Mouse (Mus musculus) hindbrain, embryonic 12.5 days (tissue): ENCODE measurements at regions not wholly inside any gene's neighbourhood (a gene's known extent, or its start where the extent isn't known, plus 50 kb on each side); places are given as distances from the start of the nearest gene placed in this dataset.
"Not testable (repeated sequence)": the region's sequence is repeated elsewhere in the genome, so short reads cannot be mapped to it uniquely, and the experiment has no call there.

Experiments
- ATAC-seq: fragments of 200-750 bp; cut with Nextera tagmentation; 2 replicates; pipeline ENCODE4 v1.8.0; 2017; ENCODE audit warnings: moderate TSS enrichment; ENCODE audit not compliant: low FRiP score
- H3K27ac ChIP-seq: fragments of 300-500 bp; sonication (generic); 2 replicates; pipeline ENCODE4 v1.5.1; 2016; ENCODE audit warnings: mild to moderate bottlenecking
- H3K27me3 ChIP-seq: fragments of 300-500 bp; sonication (generic); 2 replicates; pipeline ENCODE4 v1.6.1; 2016; ENCODE audit warnings: mild to moderate bottlenecking
- H3K36me3 ChIP-seq: fragments of 300-500 bp; sonication (generic); 2 replicates; pipeline ENCODE4 v1.6.1; 2016; ENCODE audit warnings: mild to moderate bottlenecking
- H3K4me1 ChIP-seq: fragments of 300-500 bp; sonication (generic); 2 replicates; pipeline ENCODE4 v1.6.1; 2016
- H3K4me2 ChIP-seq: fragments of 300-500 bp; sonication (generic); replicated peaks from 2 replicates; pipeline ENCODE4 v1.6.1; 2016; ENCODE audit warnings: mild to moderate bottlenecking
- H3K4me3 ChIP-seq: fragments of 300-500 bp; sonication (generic); 2 replicates; pipeline ENCODE4 v1.5.1; 2016; ENCODE audit warnings: mild to moderate bottlenecking
- H3K9ac ChIP-seq: fragments of 300-500 bp; sonication (generic); 2 replicates; pipeline ENCODE4 v1.6.1; 2016; ENCODE audit warnings: mild to moderate bottlenecking, moderate library complexity
- H3K9me3 ChIP-seq: fragments of 300-500 bp; sonication (generic); replicated peaks from 2 replicates; pipeline ENCODE4 v1.6.1; 2016; ENCODE audit warnings: mild to moderate bottlenecking
- WGBS: fragments of 180-500 bp; shearing (Covaris S2); methylation state at CpG from one replicate; pipeline ENCODE4 v1.1.7; 2016; 5-methylcytosine and 5-hydroxymethylcytosine counted together

- 59% methylated on average over 10 of the region's 10 CpGs for WGBS
- no peak overlapping the region; the same call in 1 of the 2 replicates for H3K27ac ChIP-seq
- H3K9ac ChIP-seq = no peak overlapping the region
- H3K9me3 ChIP-seq = no peaks in the 10 kb centered on the region
- H3K27me3 ChIP-seq = no peaks in the 10 kb centered on the region
- H3K4me2 ChIP-seq = 0 out of 2 replicates have a peak overlapping the region, but pooled peaks have one; percentile 4
- H3K4me3 ChIP-seq = no peak overlapping the region
- no peaks in the 10 kb centered on the region for H3K4me1 ChIP-seq
- H3K36me3 ChIP-seq = no peaks in the 10 kb centered on the region
- no peak for ATAC-seq
Measured at GRCm38 (mm10) chr10:23686969-23687368, 100.1 kb downstream of the Rps12 start.

- no peaks in the 10 kb centered on the region for H3K9me3 ChIP-seq
- H3K27ac ChIP-seq = no peak overlapping the region
- WGBS = 82% methylated on average over 4 of the region's 4 CpGs
- no peak overlapping the region for H3K9ac ChIP-seq
- no peaks in the 10 kb centered on the region for H3K36me3 ChIP-seq
- H3K4me3 ChIP-seq = no peak overlapping the region
- no peaks in the 10 kb centered on the region for H3K4me1 ChIP-seq
- H3K27me3 ChIP-seq = no peaks in the 10 kb centered on the region
- ATAC-seq = no peak
- no peak overlapping the region for H3K4me2 ChIP-seq
Measured at GRCm38 (mm10) chr10:23683078-23683477, 104.0 kb downstream of the Rps12 start.

- H3K27me3 ChIP-seq = no peaks in the 10 kb centered on the region
- H3K4me2 ChIP-seq = no peak overlapping the region
- no peaks in the 10 kb centered on the region for H3K9me3 ChIP-seq
- H3K36me3 ChIP-seq = no peaks in the 10 kb centered on the region
- no peak overlapping the region for H3K4me3 ChIP-seq
- 45% methylated on average over 6 of the region's 6 CpGs for WGBS
- no peak overlapping the region; the same call in 1 of the 2 replicates for H3K27ac ChIP-seq
- H3K4me1 ChIP-seq = peaks cover 12% of the 10 kb centered on the region
- no peak for ATAC-seq
- H3K9ac ChIP-seq = no peak overlapping the region
Measured at GRCm38 (mm10) chr10:23675911-23676310, 111.2 kb downstream of the Rps12 start.

GRCm38 (mm10) chr10:23674633-23675515, 112.2 kb downstream of the Rps12 start:
- Histone ChIP-seq H3K27me3 (no peaks in the 10 kb centered on the region), H3K4me1 (peaks cover 12% of the 10 kb centered on the region), H3K36me3 (no peaks in the 10 kb centered on the region), H3K4me3 (no peak overlapping the region), H3K9me3 (no peaks in the 10 kb centered on the region), H3K27ac (peak overlapping the region; percentile 83), H3K9ac (peak overlapping the region; percentile 10; the same call in 1 of the 2 replicates), H3K4me2 (peak overlapping the region; percentile 38)
- ATAC-seq = peak; percentile 94
- 20% methylated on average over 16 of the region's 16 CpGs for WGBS

- Histone ChIP-seq H3K27ac (no peak overlapping the region), H3K4me1 (peaks cover 12% of the 10 kb centered on the region), H3K27me3 (no peaks in the 10 kb centered on the region), H3K9ac (no peak overlapping the region), H3K9me3 (no peaks in the 10 kb centered on the region), H3K36me3 (no peaks in the 10 kb centered on the region), H3K4me2 (no peak overlapping the region), H3K4me3 (no peak overlapping the region)
- WGBS = 69% methylated on average over 4 of the region's 4 CpGs
- no peak for ATAC-seq
Measured at GRCm38 (mm10) chr10:23672296-23672695, 114.8 kb downstream of the Rps12 start.

- H3K4me3 ChIP-seq = no peak overlapping the region
- no peak overlapping the region for H3K9ac ChIP-seq
- H3K9me3 ChIP-seq = no peaks in the 10 kb centered on the region
- H3K4me1 ChIP-seq = peaks cover 12% of the 10 kb centered on the region
- no peak overlapping the region for H3K27ac ChIP-seq
- no peak overlapping the region for H3K4me2 ChIP-seq
- H3K27me3 ChIP-seq = no peaks in the 10 kb centered on the region
- no peaks in the 10 kb centered on the region for H3K36me3 ChIP-seq
- no peak for ATAC-seq
- WGBS = 28% methylated on average over 8 of the region's 8 CpGs
Measured at GRCm38 (mm10) chr10:23671494-23671893, 115.6 kb downstream of the Rps12 start.

GRCm38 (mm10) chr10:23665916-23666315, 121.2 kb downstream of the Rps12 start:
- not testable (repeated sequence) for H3K36me3 ChIP-seq, H3K4me2 ChIP-seq, H3K27ac ChIP-seq, H3K4me1 ChIP-seq, H3K4me3 ChIP-seq, H3K9ac ChIP-seq, ATAC-seq, H3K27me3 ChIP-seq, H3K9me3 ChIP-seq
- WGBS = 92% methylated on average over 8 of the region's 8 CpGs

- no peak overlapping the region for H3K9ac ChIP-seq
- no peak overlapping the region for H3K4me3 ChIP-seq
- H3K4me2 ChIP-seq = no peak overlapping the region
- H3K36me3 ChIP-seq = no peaks in the 10 kb centered on the region
- ATAC-seq = no peak
- WGBS = 87% methylated on average over 4 of the region's 4 CpGs
- H3K27ac ChIP-seq = no peak overlapping the region
- no peaks in the 10 kb centered on the region for H3K27me3 ChIP-seq
- H3K4me1 ChIP-seq = no peaks in the 10 kb centered on the region
- H3K9me3 ChIP-seq = no peaks in the 10 kb centered on the region
Measured at GRCm38 (mm10) chr10:23626201-23626600, 160.9 kb downstream of the Rps12 start.

- Histone ChIP-seq H3K36me3 (no peaks in the 10 kb centered on the region), H3K27me3 (no peaks in the 10 kb centered on the region), H3K4me3 (no peak overlapping the region), H3K27ac (no peak overlapping the region), H3K4me1 (0 out of 2 replicates have a peak, but pooled peaks cover 4% of the 10 kb centered on the region), H3K9ac (no peak overlapping the region), H3K4me2 (no peak overlapping the region), H3K9me3 (no peaks in the 10 kb centered on the region)
- ATAC-seq = no peak
- WGBS = 92% methylated on average over 2 of the region's 2 CpGs
Measured at GRCm38 (mm10) chr10:23612030-23612429, 175.0 kb downstream of the Rps12 start.

- WGBS = 44% methylated on average over 9 of the region's 9 CpGs
- H3K27me3 ChIP-seq = no peaks in the 10 kb centered on the region
- ATAC-seq = no peak
Measured at GRCm38 (mm10) chr10:23611183-23611582, 175.9 kb downstream of the Rps12 start.

GRCm38 (mm10) chr10:23610485-23610884, 176.6 kb downstream of the Rps12 start:
- Histone ChIP-seq H3K27me3 (no peaks in the 10 kb centered on the region), H3K9me3 (no peaks in the 10 kb centered on the region), H3K4me3 (no peak overlapping the region), H3K27ac (no peak overlapping the region), H3K9ac (no peak overlapping the region), H3K36me3 (no peaks in the 10 kb centered on the region), H3K4me2 (no peak overlapping the region), H3K4me1 (0 out of 2 replicates have a peak, but pooled peaks cover 4% of the 10 kb centered on the region)
- 89% methylated on average over 6 of the region's 6 CpGs for WGBS
- ATAC-seq = no peak

More at GRCm38 (mm10) chr10:23611183-23611582, 175.9 kb downstream of the Rps12 start:
- no peak overlapping the region for H3K4me2 ChIP-seq
- no peak overlapping the region for H3K9ac ChIP-seq
- 0 out of 2 replicates have a peak, but pooled peaks cover 4% of the 10 kb centered on the region for H3K4me1 ChIP-seq
- no peaks in the 10 kb centered on the region for H3K9me3 ChIP-seq
- H3K27ac ChIP-seq = no peak overlapping the region
- H3K4me3 ChIP-seq = no peak overlapping the region
- no peaks in the 10 kb centered on the region for H3K36me3 ChIP-seq

- H3K36me3 ChIP-seq = no peaks in the 10 kb centered on the region
- H3K4me1 ChIP-seq = 0 out of 2 replicates have a peak, but pooled peaks cover 4% of the 10 kb centered on the region
- ATAC-seq = no peak
- no peak overlapping the region for H3K9ac ChIP-seq
- WGBS = 83% methylated on average over 3 of the region's 3 CpGs
- H3K4me2 ChIP-seq = no peak overlapping the region
- no peak overlapping the region for H3K27ac ChIP-seq
- H3K4me3 ChIP-seq = no peak overlapping the region
- no peaks in the 10 kb centered on the region for H3K9me3 ChIP-seq
- H3K27me3 ChIP-seq = no peaks in the 10 kb centered on the region
Measured at GRCm38 (mm10) chr10:23610046-23610445, 177.0 kb downstream of the Rps12 start.
